Mouse (Mus musculus): ENCODE measurements around the gene Schip1. TPM values are rescaled to one million over a fixed set of nuclear protein-coding genes. Genes with fewer than 3 reads are reported as not detected.

Schip1 gene
- polyA plus RNA-seq, 1 experiment from 2014 or later, result 165 TPM

DNA sequence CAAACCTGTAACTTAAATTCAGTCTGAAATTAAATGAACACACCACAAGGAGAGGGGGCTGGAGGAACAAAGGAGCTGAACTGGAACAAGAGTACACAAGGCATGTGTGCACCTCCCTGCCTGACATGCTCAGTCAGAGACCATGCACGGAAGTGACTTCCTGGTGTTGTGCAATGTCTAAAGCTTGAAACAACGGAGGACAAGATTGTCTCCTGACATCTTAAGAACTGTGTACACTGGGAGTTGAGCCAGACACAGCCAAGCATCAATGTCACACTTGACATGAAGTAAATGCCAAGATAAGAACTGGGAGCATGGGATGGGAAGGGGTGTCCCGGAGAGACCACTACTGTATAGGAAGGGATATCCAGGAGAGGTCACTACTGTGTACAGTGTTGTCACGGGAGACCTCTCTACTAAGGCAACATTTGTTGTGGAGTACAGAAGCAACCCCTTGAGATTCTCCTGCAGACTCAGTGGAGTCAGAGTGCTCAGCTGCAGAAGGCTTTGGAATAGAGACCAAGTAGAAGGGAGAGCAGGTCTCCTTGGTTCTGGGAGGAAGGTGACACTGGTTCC, 490.6 kb downstream of the Schip1 start:
- Histone ChIP-seq H3K27ac (ENCODE audit: low read depth, low read length) (no peak overlapping the region), H3K4me3 (ENCODE audit: low read depth, low read length) (no peak overlapping the region), H3K27me3 (replicated peaks; ENCODE audit: control insufficient read depth, insufficient read depth, low read length) (no peaks in the 10 kb centered on the region), H3K36me3 (ENCODE audit: control insufficient read depth, insufficient read depth, low read length) (no peaks in the 10 kb centered on the region), H3K4me1 (ENCODE audit: control insufficient read depth, insufficient read depth, low read length) (no peaks in the 10 kb centered on the region), H3K9me3 (replicated peaks; ENCODE audit: control insufficient read depth, low read length) (no peaks in the 10 kb centered on the region), H3K4me2 (ENCODE audit: low read length) (no peak overlapping the region), H3K9ac (ENCODE audit: low read length) (no peak overlapping the region)
- no peak for ATAC-seq
- no peak for DNase-seq (ENCODE audit: low spot score)
- WGBS, result 85% methylated on average over 4 of the region's 4 CpGs

GRCm38 (mm10) chr3:68556891-68557290, 492.3 kb downstream of the Schip1 start:
- H3K27me3 ChIP-seq (replicated peaks; ENCODE audit: control insufficient read depth, insufficient read depth, low read length), result no peaks in the 10 kb centered on the region
- no peaks in the 10 kb centered on the region for H3K36me3 ChIP-seq (ENCODE audit: control insufficient read depth, insufficient read depth, low read length)
- H3K4me3 ChIP-seq (ENCODE audit: low read depth, low read length), result no peak overlapping the region
- ATAC-seq (no peak), DNase-seq (ENCODE audit: low spot score) (no peak)
- no peak overlapping the region for H3K4me2 ChIP-seq (ENCODE audit: low read length)
- no peak overlapping the region for H3K9ac ChIP-seq (ENCODE audit: low read length)
- H3K9me3 ChIP-seq (replicated peaks; ENCODE audit: control insufficient read depth, low read length), result no peaks in the 10 kb centered on the region
- no peaks in the 10 kb centered on the region for H3K4me1 ChIP-seq (ENCODE audit: control insufficient read depth, insufficient read depth, low read length)
- WGBS, result 93% methylated on average over 9 of the region's 9 CpGs
- no peak overlapping the region for H3K27ac ChIP-seq (ENCODE audit: low read depth, low read length)

DNA sequence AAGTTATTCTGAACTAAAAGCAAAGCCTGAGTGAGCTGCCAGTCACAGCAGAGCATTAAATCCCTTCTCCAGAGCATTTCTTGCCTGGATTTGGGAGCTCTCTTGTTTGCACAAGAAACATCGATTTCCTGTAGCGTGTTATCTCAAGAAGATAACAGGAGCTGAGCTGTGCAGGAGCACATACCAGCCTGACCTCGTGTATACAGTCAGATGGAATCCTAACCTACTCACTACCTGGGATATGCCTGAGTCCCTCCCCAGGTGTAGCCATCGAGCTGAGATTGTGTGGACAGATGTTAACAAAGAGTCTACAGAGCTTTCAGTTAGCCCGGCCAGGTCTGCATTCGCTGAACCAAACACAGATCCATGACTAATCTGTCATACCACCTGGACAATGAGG, 494.1 kb downstream of the Schip1 start:
- no peak for DNase-seq (ENCODE audit: low spot score)
- 90% methylated on average over 6 of the region's 6 CpGs for WGBS
- peaks cover 6% of the 10 kb centered on the region for H3K4me1 ChIP-seq (ENCODE audit: control insufficient read depth, insufficient read depth, low read length)

GRCm38 (mm10) chr3:68560057-68560456, 495.5 kb downstream of the Schip1 start:
- no peak overlapping the region for H3K4me3 ChIP-seq (ENCODE audit: low read depth, low read length)
- ATAC-seq, result no peak
- H3K4me2 ChIP-seq (ENCODE audit: low read length), result no peak overlapping the region
- H3K27ac ChIP-seq (ENCODE audit: low read depth, low read length), result no peak overlapping the region
- no peak for DNase-seq (ENCODE audit: low spot score)
- H3K9me3 ChIP-seq (replicated peaks; ENCODE audit: control insufficient read depth, low read length), result no peaks in the 10 kb centered on the region
- no peaks in the 10 kb centered on the region for H3K36me3 ChIP-seq (ENCODE audit: control insufficient read depth, insufficient read depth, low read length)
- no peak overlapping the region for H3K9ac ChIP-seq (ENCODE audit: low read length)
- WGBS, result 73% methylated on average over 5 of the region's 5 CpGs
- H3K4me1 ChIP-seq (ENCODE audit: control insufficient read depth, insufficient read depth, low read length), result peaks cover 9% of the 10 kb centered on the region
- H3K27me3 ChIP-seq (replicated peaks; ENCODE audit: control insufficient read depth, insufficient read depth, low read length), result no peaks in the 10 kb centered on the region

More for the DNA sequence above, 494.1 kb downstream of the Schip1 start:
- H3K4me2 ChIP-seq (ENCODE audit: low read length), result no peak overlapping the region
- H3K27me3 ChIP-seq (replicated peaks; ENCODE audit: control insufficient read depth, insufficient read depth, low read length), result no peaks in the 10 kb centered on the region
- H3K27ac ChIP-seq (ENCODE audit: low read depth, low read length), result no peak overlapping the region
- H3K9ac ChIP-seq (ENCODE audit: low read length), result no peak overlapping the region
- H3K4me3 ChIP-seq (ENCODE audit: low read depth, low read length), result no peak overlapping the region
- ATAC-seq, result no peak
- no peaks in the 10 kb centered on the region for H3K36me3 ChIP-seq (ENCODE audit: control insufficient read depth, insufficient read depth, low read length)
- H3K9me3 ChIP-seq (replicated peaks; ENCODE audit: control insufficient read depth, low read length), result no peaks in the 10 kb centered on the region

DNA sequence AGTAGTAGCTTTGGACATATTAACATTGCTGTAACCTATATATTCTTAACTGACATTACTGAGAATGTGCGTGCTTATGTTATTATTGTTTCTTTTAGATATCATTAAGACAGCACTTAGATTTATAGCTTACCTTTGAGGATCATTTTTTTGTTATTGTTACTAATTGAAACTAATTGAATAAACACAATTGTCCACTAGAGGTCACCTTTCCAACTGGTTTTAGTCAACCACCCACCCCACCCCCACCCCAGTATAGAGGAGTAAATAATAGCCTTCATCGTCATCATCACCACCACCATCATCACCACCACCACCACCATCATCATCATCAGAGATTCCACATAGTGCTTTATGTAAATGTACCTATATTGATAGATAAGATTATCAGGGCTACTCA, 498.2 kb downstream of the Schip1 start:
- 80% methylated on average over 2 of the region's 2 CpGs for WGBS

GRCm38 (mm10) chr3:68563922-68564321, 499.3 kb downstream of the Schip1 start:
- no peak overlapping the region for H3K4me3 ChIP-seq (ENCODE audit: low read depth, low read length)
- H3K27me3 ChIP-seq (replicated peaks; ENCODE audit: control insufficient read depth, insufficient read depth, low read length), result no peaks in the 10 kb centered on the region
- no peak overlapping the region for H3K9ac ChIP-seq (ENCODE audit: low read length)
- DNase-seq (ENCODE audit: low spot score) (peak; percentile 89), ATAC-seq (peak; percentile 57)
- H3K4me2 ChIP-seq (ENCODE audit: low read length), result no peak overlapping the region
- H3K36me3 ChIP-seq (ENCODE audit: control insufficient read depth, insufficient read depth, low read length), result no peaks in the 10 kb centered on the region
- H3K9me3 ChIP-seq (replicated peaks; ENCODE audit: control insufficient read depth, low read length), result no peaks in the 10 kb centered on the region
- H3K27ac ChIP-seq (ENCODE audit: low read depth, low read length), result no peak overlapping the region
- 24% methylated on average over 8 of the region's 8 CpGs for WGBS
- H3K4me1 ChIP-seq (ENCODE audit: control insufficient read depth, insufficient read depth, low read length), result peaks cover 15% of the 10 kb centered on the region

More for the DNA sequence above, 498.2 kb downstream of the Schip1 start:
- Histone ChIP-seq H3K27me3 (replicated peaks; ENCODE audit: control insufficient read depth, insufficient read depth, low read length) (no peaks in the 10 kb centered on the region), H3K27ac (ENCODE audit: low read depth, low read length) (no peak overlapping the region), H3K4me1 (ENCODE audit: control insufficient read depth, insufficient read depth, low read length) (peaks cover 15% of the 10 kb centered on the region), H3K4me2 (ENCODE audit: low read length) (no peak overlapping the region), H3K36me3 (ENCODE audit: control insufficient read depth, insufficient read depth, low read length) (no peaks in the 10 kb centered on the region), H3K4me3 (ENCODE audit: low read depth, low read length) (no peak overlapping the region), H3K9me3 (replicated peaks; ENCODE audit: control insufficient read depth, low read length) (no peaks in the 10 kb centered on the region), H3K9ac (ENCODE audit: low read length) (no peak overlapping the region)
- no peak for ATAC-seq
- no peak for DNase-seq (ENCODE audit: low spot score)

DNA sequence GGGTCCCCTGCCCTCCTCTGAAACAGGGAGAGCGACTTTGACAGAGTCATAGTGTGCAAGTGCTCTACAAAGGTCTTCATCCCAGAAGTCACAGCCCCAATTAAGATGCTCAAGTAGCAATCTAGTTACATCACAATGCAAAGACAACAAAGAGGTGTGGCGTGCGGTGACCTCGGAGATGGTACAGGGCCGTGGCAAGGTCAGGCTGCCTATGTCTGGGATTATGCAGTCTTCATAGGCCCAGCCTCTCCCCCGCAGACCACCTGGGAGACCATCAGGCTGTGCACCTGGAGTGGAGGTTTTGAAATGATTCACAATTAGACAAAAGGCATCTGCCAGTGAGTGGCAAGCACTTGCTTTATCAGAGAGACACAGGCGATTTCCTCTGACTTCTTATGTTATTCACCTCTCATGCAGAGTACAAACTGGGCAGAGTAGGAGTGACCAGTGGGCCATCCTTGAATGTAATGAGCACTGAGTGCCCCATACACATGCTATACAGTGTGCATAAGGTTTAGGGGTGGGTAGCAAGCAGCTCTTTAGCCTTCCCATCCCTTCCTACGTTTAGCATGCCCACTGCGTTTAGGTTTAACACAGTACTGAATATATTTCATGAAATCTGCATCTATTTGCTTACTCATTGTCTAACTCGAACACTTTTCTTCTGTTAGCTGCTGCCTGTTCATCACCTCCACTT, 500.5 kb downstream of the Schip1 start:
- 59% methylated on average over 10 of the region's 10 CpGs for WGBS
- no peak overlapping the region for H3K27ac ChIP-seq (ENCODE audit: low read depth, low read length)
- DNase-seq (ENCODE audit: low spot score) (no peak), ATAC-seq (no peak)
- no peaks in the 10 kb centered on the region for H3K27me3 ChIP-seq (replicated peaks; ENCODE audit: control insufficient read depth, insufficient read depth, low read length)
- H3K9ac ChIP-seq (ENCODE audit: low read length), result no peak overlapping the region
- no peaks in the 10 kb centered on the region for H3K9me3 ChIP-seq (replicated peaks; ENCODE audit: control insufficient read depth, low read length)
- no peak overlapping the region for H3K4me3 ChIP-seq (ENCODE audit: low read depth, low read length)
- H3K36me3 ChIP-seq (ENCODE audit: control insufficient read depth, insufficient read depth, low read length), result no peaks in the 10 kb centered on the region
- H3K4me1 ChIP-seq (ENCODE audit: control insufficient read depth, insufficient read depth, low read length), result peaks cover 15% of the 10 kb centered on the region
- no peak overlapping the region for H3K4me2 ChIP-seq (ENCODE audit: low read length)

DNA sequence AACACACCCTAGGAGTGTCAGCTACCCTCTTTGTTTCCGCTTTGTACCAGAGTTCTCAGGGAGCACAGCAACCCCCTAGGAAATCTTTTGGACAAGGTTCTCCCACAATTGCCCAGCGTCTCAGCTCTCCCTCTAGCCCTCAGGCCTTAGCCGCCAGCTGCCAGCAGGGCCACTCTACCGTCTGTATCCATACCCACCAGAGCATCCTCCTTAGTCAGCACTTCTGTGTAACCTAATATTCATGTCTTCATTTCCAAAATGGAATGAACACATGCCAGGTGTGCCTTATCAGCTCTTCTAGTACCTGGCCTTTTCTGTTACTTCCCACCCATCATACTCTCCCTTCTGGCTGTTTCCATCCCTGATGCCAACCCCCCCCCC, 501.1 kb downstream of the Schip1 start:
- 48% methylated on average over 4 of the region's 4 CpGs for WGBS
- DNase-seq (ENCODE audit: low spot score), result no peak
- no peak for ATAC-seq
- Histone ChIP-seq H3K36me3 (ENCODE audit: control insufficient read depth, insufficient read depth, low read length) (no peaks in the 10 kb centered on the region), H3K4me1 (ENCODE audit: control insufficient read depth, insufficient read depth, low read length) (peaks cover 15% of the 10 kb centered on the region), H3K27ac (ENCODE audit: low read depth, low read length) (no peak overlapping the region), H3K4me3 (ENCODE audit: low read depth, low read length) (no peak overlapping the region), H3K4me2 (ENCODE audit: low read length) (no peak overlapping the region), H3K9ac (ENCODE audit: low read length) (no peak overlapping the region), H3K27me3 (replicated peaks; ENCODE audit: control insufficient read depth, insufficient read depth, low read length) (no peaks in the 10 kb centered on the region), H3K9me3 (replicated peaks; ENCODE audit: control insufficient read depth, low read length) (no peaks in the 10 kb centered on the region)

GRCm38 (mm10) chr3:68567581-68567980, 503.0 kb downstream of the Schip1 start:
- no peak overlapping the region for H3K4me2 ChIP-seq (ENCODE audit: low read length)
- no peak overlapping the region for H3K27ac ChIP-seq (ENCODE audit: low read depth, low read length)
- DNase-seq (ENCODE audit: low spot score) (no peak), ATAC-seq (no peak)
- no peaks in the 10 kb centered on the region for H3K36me3 ChIP-seq (ENCODE audit: control insufficient read depth, insufficient read depth, low read length)
- H3K27me3 ChIP-seq (replicated peaks; ENCODE audit: control insufficient read depth, insufficient read depth, low read length), result no peaks in the 10 kb centered on the region
- H3K4me1 ChIP-seq (ENCODE audit: control insufficient read depth, insufficient read depth, low read length), result peaks cover 15% of the 10 kb centered on the region
- WGBS, result 90% methylated on average over 7 of the region's 7 CpGs
- no peaks in the 10 kb centered on the region for H3K9me3 ChIP-seq (replicated peaks; ENCODE audit: control insufficient read depth, low read length)
- H3K4me3 ChIP-seq (ENCODE audit: low read depth, low read length), result no peak overlapping the region
- H3K9ac ChIP-seq (ENCODE audit: low read length), result no peak overlapping the region

Measured in forebrain, embryonic 14.5 days (tissue).